Mouse (Mus musculus) cerebellum, adult 2 months (tissue): Measurements from ENCODE around the gene Wdr5.

Source experiments
- CTCF ChIP-seq: fragments of 200-500 bp; IDR thresholded peaks from 2 replicates; pipeline ENCODE4 v1.5.1; 2011; ENCODE audit warnings: low read depth, mild to moderate bottlenecking, control low read depth, low read length, moderate library complexity, borderline replicate concordance; ENCODE audit not compliant: insufficient read depth
- POLR2A ChIP-seq: fragments of 200-500 bp; IDR thresholded peaks from 2 replicates; pipeline ENCODE4 v1.6.1; 2011; ENCODE audit warnings: low read length, control low read depth, borderline replicate concordance; ENCODE audit not compliant: insufficient read depth

- TF ChIP-seq CTCF (no peak), POLR2A (no peak)
Observed at GRCm38 (mm10) chr2:27563641-27564148, 48.7 kb downstream of the Wdr5 start.
